Mouse (Mus musculus) kidney, adult 2 months (tissue): ENCODE measurements around the gene Gstt2. TPM values are rescaled to one million over a fixed set of nuclear protein-coding genes. Genes with fewer than 3 reads are reported as not detected.
"Not testable (repeated sequence)": the region's sequence is repeated elsewhere in the genome, so short reads cannot be mapped to it uniquely, and the experiment has no call there.

Source experiments
- DNase-seq: peaks from one replicate; pipeline ENCODE4 v3.0.0; 2021
- H3K27ac ChIP-seq: fragments of 200-500 bp; 2 replicates; pipeline ENCODE4 v1.5.1; 2012; ENCODE audit warnings: low read depth, low read length, control low read depth, inconsistent platforms; ENCODE audit not compliant: insufficient read depth
- H3K27me3 ChIP-seq: fragments of 200-500 bp; replicated peaks from 2 replicates; pipeline ENCODE4 v1.6.1; 2012; ENCODE audit warnings: mild to moderate bottlenecking, moderate library complexity, low read length, inconsistent platforms; ENCODE audit not compliant: control insufficient read depth, insufficient read depth
- H3K36me3 ChIP-seq: fragments of 200-500 bp; 2 replicates; pipeline ENCODE4 v1.6.1; 2012; ENCODE audit warnings: mild to moderate bottlenecking, moderate library complexity, low read length, inconsistent platforms; ENCODE audit not compliant: control insufficient read depth, insufficient read depth
- H3K4me1 ChIP-seq: fragments of 200-500 bp; 2 replicates; pipeline ENCODE4 v1.6.1; 2011; ENCODE audit warnings: low read length; ENCODE audit not compliant: control insufficient read depth, insufficient read depth
- H3K4me3 ChIP-seq: fragments of 200-500 bp; 2 replicates; pipeline ENCODE4 v1.5.1; 2011; ENCODE audit warnings: mild to moderate bottlenecking, low read depth, low read length, control low read depth; ENCODE audit not compliant: insufficient read depth
- CTCF ChIP-seq: fragments of 200-500 bp; conservative IDR thresholded peaks from 2 replicates; pipeline ENCODE4 v1.5.1; 2011; ENCODE audit warnings: low read depth, mild to moderate bottlenecking, control low read depth, low read length, moderate library complexity, mixed read lengths; ENCODE audit not compliant: insufficient read depth, insufficient read length
- POLR2A ChIP-seq: fragments of 200-500 bp; IDR thresholded peaks from one replicate; pipeline ENCODE4 v1.6.1; 2011; ENCODE audit warnings: low read depth, low read length, control low read depth
- WGBS: fragments of 180-500 bp; shearing (Covaris S2); methylation state at CpG from one replicate; pipeline ENCODE4 v1.1.7; 2018; 5-methylcytosine and 5-hydroxymethylcytosine counted together
- polyA plus RNA-seq: library from polyadenylated mRNA; depleted of rRNA; stranded (reverse); fragments of >200 nt; gene quantifications from 2 replicates; pipeline ENCODE4 v1.2.3, GENCODE M21; 2012

Gene Gstt2
- polyA plus RNA-seq, 1 experiment = 1,473 TPM

GRCm38 (mm10) chr10:75845306-75845930, 8.2 kb upstream of the Gstt2 start:
- TF ChIP-seq POLR2A = no peak
- no peak for TF ChIP-seq CTCF
- WGBS = 78% methylated on average over 6 of the region's 6 CpGs
- no peaks in the 10 kb centered on the region for H3K36me3 ChIP-seq
- H3K27me3 ChIP-seq = no peaks in the 10 kb centered on the region
- DNase-seq = no peak
- no peak overlapping the region for H3K4me3 ChIP-seq
- H3K4me1 ChIP-seq = peaks cover 4% of the 10 kb centered on the region; the same call in 1 of the 2 replicates
- H3K27ac ChIP-seq = no peak overlapping the region

GRCm38 (mm10) chr10:75844800-75845199, 7.6 kb upstream of the Gstt2 start:
- Histone ChIP-seq H3K27ac (no peak overlapping the region), H3K4me3 (no peak overlapping the region), H3K36me3 (no peaks in the 10 kb centered on the region), H3K4me1 (peaks cover 4% of the 10 kb centered on the region; the same call in 1 of the 2 replicates), H3K27me3 (no peaks in the 10 kb centered on the region)
- WGBS = 42% methylated on average over 1 of the region's 1 CpGs
- DNase-seq = peak; percentile 46
- TF ChIP-seq CTCF (no peak), POLR2A (no peak)

GRCm38 (mm10) chr10:75843898-75844297, 6.7 kb upstream of the Gstt2 start:
- not testable (repeated sequence) for H3K27ac ChIP-seq
- WGBS = 67% methylated on average over 6 of the region's 6 CpGs

GRCm38 (mm10) chr10:75839092-75839491, 1.9 kb upstream of the Gstt2 start:
- H3K4me1 ChIP-seq = peaks cover 8% of the 10 kb centered on the region; the same call in 1 of the 2 replicates
- no peak for DNase-seq
- H3K4me3 ChIP-seq = no peak overlapping the region
- H3K36me3 ChIP-seq = no peaks in the 10 kb centered on the region
- no peak overlapping the region for H3K27ac ChIP-seq
- H3K27me3 ChIP-seq = no peaks in the 10 kb centered on the region
- WGBS = 92% methylated on average over 10 of the region's 10 CpGs
- TF ChIP-seq POLR2A = no peak
- TF ChIP-seq CTCF = no peak

More at GRCm38 (mm10) chr10:75843898-75844297, 6.7 kb upstream of the Gstt2 start:
- DNase-seq = peak; percentile 33
- H3K27me3 ChIP-seq, H3K4me3 ChIP-seq, H3K4me1 ChIP-seq, H3K36me3 ChIP-seq: not testable (repeated sequence)

- no peaks in the 10 kb centered on the region; the same call in 1 of the 2 replicates for H3K36me3 ChIP-seq
- 8% methylated on average over 10 of the region's 10 CpGs for WGBS
- no peaks in the 10 kb centered on the region for H3K27me3 ChIP-seq
- DNase-seq = peak; percentile 96
- H3K4me3 ChIP-seq = no peak overlapping the region
- peak overlapping the region; percentile 81 for H3K27ac ChIP-seq
- peaks cover 8% of the 10 kb centered on the region; the same call in 1 of the 2 replicates for H3K4me1 ChIP-seq
- TF ChIP-seq CTCF (0 out of 2 replicates have a peak, but pooled peaks have one; percentile 11), POLR2A (no peak)
These were observed 1.3 kb downstream of the Gstt2 start for GRCm38 (mm10) chr10:75835761-75836531.

- DNase-seq = peak; percentile 94
- peaks cover 8% of the 10 kb centered on the region; the same call in 1 of the 2 replicates for H3K4me1 ChIP-seq
- H3K27me3 ChIP-seq = no peaks in the 10 kb centered on the region
- H3K36me3 ChIP-seq = no peaks in the 10 kb centered on the region; the same call in 1 of the 2 replicates
- H3K4me3 ChIP-seq = peak overlapping the region; percentile 23
- 1% methylated on average over 10 of the region's 10 CpGs for WGBS
- TF ChIP-seq POLR2A = no peak
- no peak for TF ChIP-seq CTCF
- H3K27ac ChIP-seq = peak overlapping the region; percentile 96
These were observed 1.9 kb downstream of the Gstt2 start for GRCm38 (mm10) chr10:75835307-75835706.

GRCm38 (mm10) chr10:75834721-75835120, 2.5 kb downstream of the Gstt2 start:
- H3K4me3 ChIP-seq = peak overlapping the region; percentile 62
- DNase-seq = no peak
- no peak for TF ChIP-seq POLR2A
- no peak for TF ChIP-seq CTCF
- peak overlapping the region; percentile 96 for H3K27ac ChIP-seq
- no peaks in the 10 kb centered on the region; the same call in 1 of the 2 replicates for H3K36me3 ChIP-seq
- peaks cover 8% of the 10 kb centered on the region; the same call in 1 of the 2 replicates for H3K4me1 ChIP-seq
- WGBS = 10% methylated on average over 9 of the region's 9 CpGs
- no peaks in the 10 kb centered on the region for H3K27me3 ChIP-seq
